Mouse (Mus musculus) neural tube, embryonic 11.5 days (tissue): ENCODE measurements around the gene Cwf19l1. TPM values are rescaled to one million over a fixed set of nuclear protein-coding genes. Genes with fewer than 3 reads are reported as not detected.

Experiments
- ATAC-seq: fragments of 200-750 bp; cut with Nextera tagmentation; 2 replicates; pipeline ENCODE4 v1.8.0; 2017; ENCODE audit warnings: moderate number of reproducible peaks, mild to moderate bottlenecking, moderate TSS enrichment, moderate library complexity; ENCODE audit not compliant: insufficient read depth, low FRiP score, low TSS enrichment
- DNase-seq: peaks from one replicate; pipeline ENCODE4 v3.0.0-alpha.2; 2015; ENCODE audit warnings: low spot score
- H3K27ac ChIP-seq: fragments of 300-500 bp; sonication (generic); 2 replicates; pipeline ENCODE4 v1.5.1; 2014; ENCODE audit warnings: low read depth, mild to moderate bottlenecking, low read length
- H3K27me3 ChIP-seq: fragments of 300-500 bp; sonication (generic); 2 replicates; pipeline ENCODE4 v1.6.1; 2014; ENCODE audit warnings: mild to moderate bottlenecking, low read length, mixed read lengths; ENCODE audit not compliant: control insufficient read depth, insufficient read depth
- H3K36me3 ChIP-seq: fragments of 300-500 bp; sonication (generic); 2 replicates; pipeline ENCODE4 v1.6.1; 2014; ENCODE audit warnings: mild to moderate bottlenecking, low read length, moderate library complexity, mixed read lengths; ENCODE audit not compliant: control insufficient read depth, insufficient read depth
- H3K4me1 ChIP-seq: fragments of 300-500 bp; sonication (generic); 2 replicates; pipeline ENCODE4 v1.6.1; 2014; ENCODE audit warnings: low read length, mixed read lengths; ENCODE audit not compliant: control insufficient read depth, insufficient read depth
- H3K4me2 ChIP-seq: fragments of 300-500 bp; sonication (generic); 2 replicates; pipeline ENCODE4 v1.6.1; 2014; ENCODE audit warnings: low read depth, mild to moderate bottlenecking, moderate library complexity
- H3K4me3 ChIP-seq: fragments of 300-500 bp; sonication (generic); 2 replicates; pipeline ENCODE4 v1.5.1; 2014; ENCODE audit warnings: low read depth, low read length
- H3K9ac ChIP-seq: fragments of 300-500 bp; sonication (generic); 2 replicates; pipeline ENCODE4 v1.6.1; 2014; ENCODE audit warnings: mild to moderate bottlenecking, low read length
- H3K9me3 ChIP-seq: fragments of 300-500 bp; sonication (generic); 2 replicates; pipeline ENCODE4 v1.6.1; 2016; ENCODE audit warnings: low read length; ENCODE audit not compliant: control insufficient read depth
- WGBS: fragments of 180-500 bp; shearing (Covaris S2); extraction: QIAGEN DNeasy Blood & Tissue Kit; methylation state at CpG from one replicate; pipeline ENCODE4 v1.1.7; 2014; 5-methylcytosine and 5-hydroxymethylcytosine counted together
- polyA plus RNA-seq: library from polyadenylated mRNA; unstranded; fragments of >200 nt; fragmentation: Nextera tagmentation; extraction: Ambion mirVana; gene quantifications from 2 replicates; pipeline ENCODE4 v1.2.1, GENCODE M21; 2014

Cwf19l1 gene
- polyA plus RNA-seq = 36.5 and 38.6 TPM in 2 replicates

DNA sequence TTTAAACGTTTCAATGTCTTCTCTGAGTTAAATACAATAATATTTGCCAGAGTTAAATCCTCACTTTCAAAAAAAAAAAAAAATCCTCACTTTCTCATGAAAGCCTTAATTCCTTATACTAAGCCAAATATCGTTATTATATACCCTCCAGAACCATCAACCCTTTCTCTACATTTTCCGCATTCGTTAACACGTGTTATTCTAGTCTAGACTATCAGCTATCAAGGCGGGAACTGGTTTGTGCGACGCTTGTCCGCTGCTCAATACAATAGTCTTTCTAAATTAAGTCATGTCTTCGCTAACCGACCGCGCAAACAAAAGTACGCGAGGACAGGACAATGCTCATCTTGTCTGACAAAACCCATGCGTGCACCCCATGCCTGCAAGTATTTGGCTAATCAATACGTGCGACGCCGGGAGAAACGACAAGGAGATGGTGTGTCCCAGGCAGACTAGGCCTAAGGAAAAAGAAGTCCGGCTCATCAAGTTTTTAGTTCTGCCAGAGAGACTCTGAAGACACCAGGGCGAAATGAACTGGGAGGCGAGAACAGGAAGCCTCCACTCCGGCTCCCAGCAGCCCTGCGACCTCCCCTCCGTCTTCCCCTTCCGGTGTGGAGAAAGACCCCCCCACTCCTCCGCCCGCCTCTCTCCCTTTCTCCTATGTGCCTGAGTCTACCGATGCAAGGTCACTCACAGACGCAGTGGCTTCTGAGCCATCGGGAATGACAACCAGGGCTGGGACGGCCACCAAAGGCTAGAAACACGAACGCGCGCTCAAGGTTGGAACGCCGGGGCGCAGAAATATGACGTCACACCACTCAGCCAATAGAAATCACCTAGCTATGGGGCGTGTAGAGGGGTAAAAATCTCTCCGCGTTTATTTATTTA is at the start of gene Cwf19l1:
TSS of gene Cwf19l1 (minus strand) at position 805 of the 888 bp plus-strand sequence.
- peak; percentile 81 for ATAC-seq
- H3K9ac ChIP-seq = peak within 1 kb of the TSS; percentile 78
- H3K4me1 ChIP-seq = peaks cover 6% of the 10 kb centered on the region; the same call in 1 of the 2 replicates
- H3K4me2 ChIP-seq = peak within 1 kb of the TSS; percentile 67
- peak within 1 kb of the TSS; percentile 75 for H3K4me3 ChIP-seq
- no peaks in the 10 kb centered on the region for H3K9me3 ChIP-seq
- H3K27ac ChIP-seq = peak within 1 kb of the TSS; percentile 81
- DNase-seq = peak; percentile 92
- H3K27me3 ChIP-seq = no peaks in the 10 kb centered on the region
- H3K36me3 ChIP-seq = peaks cover 7% of the 10 kb centered on the region; the same call in 1 of the 2 replicates
- WGBS = under 1% methylated on average over 45 of the region's 45 CpGs

DNA sequence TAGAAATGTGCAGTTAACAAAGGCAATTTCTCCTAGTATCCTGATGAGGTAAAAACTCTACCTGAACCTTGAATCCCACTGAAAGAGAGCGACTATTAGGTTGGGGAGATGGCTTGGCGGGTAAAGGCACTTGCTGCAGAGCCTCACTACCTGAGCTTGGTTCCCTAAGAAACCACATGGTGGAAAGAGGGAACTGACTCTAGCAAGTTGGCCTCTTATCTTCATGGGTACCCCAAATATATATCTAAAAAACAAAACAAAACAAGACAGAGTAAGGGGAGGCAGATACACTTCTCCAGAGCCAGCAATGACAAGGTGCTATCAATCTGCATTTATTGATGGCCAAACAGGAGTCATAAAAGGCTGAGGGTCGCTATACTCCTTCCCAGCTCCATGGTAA is 48.3 kb upstream of the Cwf19l1 start:
- DNase-seq = no peak
- ATAC-seq = no peak
- Histone ChIP-seq H3K4me3 (no peak overlapping the region), H3K27me3 (no peaks in the 10 kb centered on the region), H3K4me2 (no peak overlapping the region), H3K27ac (no peak overlapping the region), H3K9ac (no peak overlapping the region), H3K4me1 (no peaks in the 10 kb centered on the region), H3K9me3 (no peaks in the 10 kb centered on the region), H3K36me3 (no peaks in the 10 kb centered on the region)
- WGBS = 62% methylated on average over 3 of the region's 3 CpGs

- Histone ChIP-seq H3K27me3 (no peaks in the 10 kb centered on the region), H3K4me3 (no peak overlapping the region), H3K4me1 (no peaks in the 10 kb centered on the region), H3K27ac (no peak overlapping the region), H3K9me3 (no peaks in the 10 kb centered on the region), H3K9ac (no peak overlapping the region), H3K4me2 (no peak overlapping the region), H3K36me3 (no peaks in the 10 kb centered on the region)
- ATAC-seq (no peak), DNase-seq (no peak)
- 78% methylated on average over 1 of the region's 1 CpGs for WGBS
Measured at GRCm38 (mm10) chr19:44180502-44180901, 44.8 kb upstream of the Cwf19l1 start.

DNA sequence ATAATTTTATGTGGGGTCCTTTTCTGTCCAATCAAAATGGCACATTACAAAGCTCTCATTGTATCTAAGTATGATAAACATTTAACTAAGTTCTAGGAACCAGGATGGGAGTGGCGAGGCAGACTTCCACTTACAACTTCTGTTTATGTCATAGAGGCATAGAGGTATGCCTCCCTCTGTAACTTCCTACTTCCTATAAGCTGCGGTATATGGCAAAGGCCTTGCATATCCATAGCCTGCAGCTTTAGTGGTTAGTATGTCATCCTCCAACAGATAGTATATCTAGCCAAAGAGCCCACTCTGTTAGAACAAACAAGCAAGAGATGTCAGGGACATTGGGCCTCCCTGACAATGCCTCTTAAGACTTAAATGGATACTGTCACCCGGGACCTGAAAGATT is 41.1 kb upstream of the Cwf19l1 start:
- no peaks in the 10 kb centered on the region for H3K9me3 ChIP-seq
- ATAC-seq (no peak), DNase-seq (no peak)
- WGBS = 88% methylated on average over 3 of the region's 3 CpGs
- H3K9ac ChIP-seq = no peak overlapping the region
- H3K4me3 ChIP-seq = no peak overlapping the region
- H3K4me1 ChIP-seq = no peaks in the 10 kb centered on the region
- no peaks in the 10 kb centered on the region for H3K27me3 ChIP-seq
- no peaks in the 10 kb centered on the region for H3K36me3 ChIP-seq
- H3K4me2 ChIP-seq = no peak overlapping the region
- H3K27ac ChIP-seq = no peak overlapping the region

DNA sequence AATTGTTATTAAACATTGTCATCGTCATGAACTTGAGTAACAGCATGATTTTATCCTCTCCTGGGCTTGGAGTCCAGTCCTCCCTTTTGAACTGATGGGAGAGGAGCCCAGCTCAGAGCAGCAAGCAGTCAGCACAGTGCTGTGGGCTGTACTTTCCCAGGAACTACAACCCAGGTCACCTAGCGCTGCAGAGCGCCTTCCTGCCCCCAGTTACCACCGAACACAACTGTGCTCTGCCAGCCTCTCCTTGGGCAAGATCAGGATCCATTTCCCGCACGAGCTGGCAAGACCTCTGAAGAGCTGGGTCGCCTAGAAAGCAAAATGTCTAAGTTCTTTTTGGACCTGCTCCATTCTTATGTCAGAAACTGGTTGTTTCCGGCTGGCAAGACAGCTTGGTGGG is 39.2 kb upstream of the Cwf19l1 start:
- ATAC-seq = no peak
- no peaks in the 10 kb centered on the region for H3K36me3 ChIP-seq
- no peaks in the 10 kb centered on the region for H3K9me3 ChIP-seq
- H3K4me1 ChIP-seq = no peaks in the 10 kb centered on the region
- no peak overlapping the region for H3K4me3 ChIP-seq
- H3K27ac ChIP-seq = no peak overlapping the region
- no peaks in the 10 kb centered on the region for H3K27me3 ChIP-seq
- WGBS = 69% methylated on average over 8 of the region's 8 CpGs
- no peak overlapping the region for H3K4me2 ChIP-seq
- DNase-seq = no peak
- no peak overlapping the region for H3K9ac ChIP-seq

- no peaks in the 10 kb centered on the region for H3K4me1 ChIP-seq
- H3K27me3 ChIP-seq = no peaks in the 10 kb centered on the region
- 24% methylated on average over 3 of the region's 3 CpGs for WGBS
- DNase-seq (no peak), ATAC-seq (no peak)
- H3K9me3 ChIP-seq = no peaks in the 10 kb centered on the region
- H3K27ac ChIP-seq = no peak overlapping the region
- H3K4me3 ChIP-seq = no peak overlapping the region
- H3K36me3 ChIP-seq = no peaks in the 10 kb centered on the region
- no peak overlapping the region for H3K9ac ChIP-seq
- no peak overlapping the region for H3K4me2 ChIP-seq
Measured at GRCm38 (mm10) chr19:44161515-44161914, 25.8 kb upstream of the Cwf19l1 start.

DNA sequence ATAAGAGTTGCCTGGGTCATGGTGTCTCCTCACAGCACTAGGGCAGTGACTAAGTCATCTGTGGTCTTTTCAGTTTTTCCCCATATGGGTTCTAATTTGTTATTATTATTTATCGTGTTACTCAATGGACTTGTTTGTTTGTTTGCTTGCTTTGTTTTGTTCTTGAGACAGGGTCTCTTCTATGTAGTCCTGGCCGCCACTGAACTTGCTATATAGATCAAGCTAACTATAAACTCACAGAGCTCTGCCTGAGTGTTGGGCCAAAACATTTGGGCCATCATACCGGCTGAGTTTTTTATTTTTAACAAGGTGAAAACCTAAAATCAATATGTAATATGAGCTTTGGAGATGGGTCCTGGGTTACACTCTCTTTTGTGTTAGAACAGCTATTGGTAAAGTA is 23.7 kb upstream of the Cwf19l1 start:
- H3K36me3 ChIP-seq = no peaks in the 10 kb centered on the region
- no peak overlapping the region for H3K9ac ChIP-seq
- H3K4me3 ChIP-seq = no peak overlapping the region
- no peaks in the 10 kb centered on the region for H3K9me3 ChIP-seq
- H3K27me3 ChIP-seq = no peaks in the 10 kb centered on the region
- no peak for DNase-seq
- ATAC-seq = no peak
- H3K4me1 ChIP-seq = no peaks in the 10 kb centered on the region
- WGBS = 89% methylated on average over 3 of the region's 3 CpGs
- H3K27ac ChIP-seq = no peak overlapping the region
- H3K4me2 ChIP-seq = no peak overlapping the region

DNA sequence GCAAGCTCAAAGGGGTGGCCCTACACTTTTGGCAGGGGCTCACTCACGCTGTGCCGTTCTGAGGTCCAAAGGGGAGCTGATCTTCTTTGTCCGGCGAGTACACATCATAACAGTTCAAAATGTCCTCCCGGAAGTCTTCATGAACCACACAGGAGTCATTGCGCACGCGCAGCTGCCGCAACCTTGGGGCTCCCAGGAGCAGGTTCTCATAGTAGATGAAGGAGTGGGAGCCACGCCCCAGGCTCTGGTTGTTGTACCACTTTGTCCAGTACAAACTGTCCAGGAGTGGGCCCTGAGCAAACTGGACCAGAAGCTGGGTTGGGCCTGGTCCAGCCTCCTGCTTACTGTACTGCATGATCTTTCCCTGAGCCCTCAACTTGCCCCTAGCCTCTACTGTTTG is 21.3 kb upstream of the Cwf19l1 start:
- WGBS = 91% methylated on average over 10 of the region's 10 CpGs
- no peak overlapping the region for H3K27ac ChIP-seq
- no peak overlapping the region for H3K4me3 ChIP-seq
- no peaks in the 10 kb centered on the region for H3K9me3 ChIP-seq
- no peaks in the 10 kb centered on the region for H3K36me3 ChIP-seq
- H3K4me2 ChIP-seq = no peak overlapping the region
- ATAC-seq = no peak
- no peaks in the 10 kb centered on the region for H3K4me1 ChIP-seq
- H3K9ac ChIP-seq = no peak overlapping the region
- no peak for DNase-seq
- 0 out of 2 replicates have a peak, but pooled peaks cover 3% of the 10 kb centered on the region for H3K27me3 ChIP-seq

GRCm38 (mm10) chr19:44153781-44154180 is 18.1 kb upstream of the Cwf19l1 start:
- ATAC-seq (no peak), DNase-seq (no peak)
- Histone ChIP-seq H3K4me1 (no peaks in the 10 kb centered on the region), H3K9me3 (no peaks in the 10 kb centered on the region), H3K27me3 (0 out of 2 replicates have a peak, but pooled peaks cover 3% of the 10 kb centered on the region), H3K4me3 (no peak overlapping the region), H3K36me3 (no peaks in the 10 kb centered on the region), H3K4me2 (no peak overlapping the region), H3K9ac (no peak overlapping the region), H3K27ac (no peak overlapping the region)
- 73% methylated on average over 5 of the region's 5 CpGs for WGBS
